Mouse (Mus musculus): ENCODE results near the gene Phlda2. TPM values are rescaled to one million over a fixed set of nuclear protein-coding genes. Genes with fewer than 3 reads are reported as not detected.

Gene Phlda2
- total and polyA plus RNA-seq, 2 experiments from 2014 or later = not detected

DNA sequence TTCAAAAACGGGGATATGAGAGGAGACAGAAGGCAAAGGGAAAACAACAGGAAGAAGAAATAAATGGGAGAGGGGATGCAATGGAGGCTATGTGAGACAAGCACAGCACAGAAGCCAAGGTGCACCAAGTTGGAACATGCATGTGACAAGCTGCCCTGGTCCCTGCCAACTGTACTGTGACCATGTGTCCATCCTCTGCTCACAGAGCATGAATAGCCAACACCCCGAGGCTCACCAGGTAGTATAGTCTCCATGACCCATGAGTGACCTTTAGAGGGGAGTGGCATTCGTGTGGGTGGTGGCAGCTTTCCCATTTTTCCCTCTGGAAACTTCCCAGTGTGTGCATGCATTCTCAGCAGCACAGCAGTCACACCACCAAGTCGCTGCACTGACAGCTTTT lies 16.4 kb upstream of the Phlda2 start:
- no peak overlapping the region for H3K4me2 ChIP-seq (ENCODE audit: low read depth, low read length)
- H3K27ac ChIP-seq (ENCODE audit: low read depth) = no peak overlapping the region
- no peak overlapping the region for H3K9ac ChIP-seq (replicated peaks; ENCODE audit: low read depth, low read length)
- no peaks in the 10 kb centered on the region for H3K9me3 ChIP-seq (replicated peaks; ENCODE audit: control insufficient read depth, low read length)
- peaks cover 100% of the 10 kb centered on the region for H3K36me3 ChIP-seq (replicated peaks; ENCODE audit: control insufficient read depth, insufficient read depth, low read length)
- ATAC-seq (ENCODE audit: insufficient read depth, low read depth) (no peak), DNase-seq (ENCODE audit: low spot score) (no peak)
- no peak overlapping the region for H3K4me3 ChIP-seq (ENCODE audit: low read depth, low read length)
- TF ChIP-seq EP300 (IDR thresholded peaks at IDR 0.05; ENCODE audit: low read depth) (no peak), CTCF (IDR thresholded peaks at IDR 0.05; ENCODE audit: low read depth) (no peak)
- H3K4me1 ChIP-seq (ENCODE audit: control insufficient read depth, insufficient read depth) = no peaks in the 10 kb centered on the region
- 38% methylated on average over 4 of the region's 4 CpGs for WGBS
- H3K27me3 ChIP-seq (ENCODE audit: control insufficient read depth, insufficient read depth, low read length) = no peaks in the 10 kb centered on the region

DNA sequence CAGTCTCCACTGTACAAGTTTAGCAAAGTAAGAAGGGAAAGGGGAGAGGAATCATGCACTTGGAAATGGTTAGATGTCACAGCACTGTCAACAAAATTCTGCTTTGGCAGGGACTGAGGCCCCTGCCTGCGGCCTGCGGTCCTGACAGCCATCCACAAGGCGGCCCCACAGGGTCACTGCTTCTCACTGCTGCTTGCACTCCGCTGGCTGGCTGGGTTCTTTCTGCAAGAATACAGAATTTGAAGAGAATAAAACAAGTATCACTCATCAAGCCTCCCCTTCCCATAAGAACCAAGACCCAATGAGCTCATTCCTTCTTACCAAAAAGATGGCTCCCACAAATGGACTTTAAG lies 11.4 kb upstream of the Phlda2 start:
- no peak for DNase-seq (ENCODE audit: low spot score)
- Histone ChIP-seq H3K27me3 (ENCODE audit: control insufficient read depth, insufficient read depth, low read length) (no peaks in the 10 kb centered on the region), H3K4me1 (ENCODE audit: control insufficient read depth, insufficient read depth) (no peaks in the 10 kb centered on the region), H3K9me3 (replicated peaks; ENCODE audit: control insufficient read depth, low read length) (no peaks in the 10 kb centered on the region), H3K27ac (ENCODE audit: low read depth) (no peak overlapping the region), H3K4me2 (ENCODE audit: low read depth, low read length) (no peak overlapping the region), H3K4me3 (ENCODE audit: low read depth, low read length) (no peak overlapping the region), H3K9ac (replicated peaks; ENCODE audit: low read depth, low read length) (no peak overlapping the region), H3K36me3 (replicated peaks; ENCODE audit: control insufficient read depth, insufficient read depth, low read length) (peaks cover 65% of the 10 kb centered on the region)
- TF ChIP-seq CTCF (IDR thresholded peaks at IDR 0.05; ENCODE audit: low read depth) (no peak), EP300 (IDR thresholded peaks at IDR 0.05; ENCODE audit: low read depth) (no peak)
- WGBS = 92% methylated on average over 4 of the region's 4 CpGs
- ATAC-seq (ENCODE audit: insufficient read depth, low read depth) = no peak

DNA sequence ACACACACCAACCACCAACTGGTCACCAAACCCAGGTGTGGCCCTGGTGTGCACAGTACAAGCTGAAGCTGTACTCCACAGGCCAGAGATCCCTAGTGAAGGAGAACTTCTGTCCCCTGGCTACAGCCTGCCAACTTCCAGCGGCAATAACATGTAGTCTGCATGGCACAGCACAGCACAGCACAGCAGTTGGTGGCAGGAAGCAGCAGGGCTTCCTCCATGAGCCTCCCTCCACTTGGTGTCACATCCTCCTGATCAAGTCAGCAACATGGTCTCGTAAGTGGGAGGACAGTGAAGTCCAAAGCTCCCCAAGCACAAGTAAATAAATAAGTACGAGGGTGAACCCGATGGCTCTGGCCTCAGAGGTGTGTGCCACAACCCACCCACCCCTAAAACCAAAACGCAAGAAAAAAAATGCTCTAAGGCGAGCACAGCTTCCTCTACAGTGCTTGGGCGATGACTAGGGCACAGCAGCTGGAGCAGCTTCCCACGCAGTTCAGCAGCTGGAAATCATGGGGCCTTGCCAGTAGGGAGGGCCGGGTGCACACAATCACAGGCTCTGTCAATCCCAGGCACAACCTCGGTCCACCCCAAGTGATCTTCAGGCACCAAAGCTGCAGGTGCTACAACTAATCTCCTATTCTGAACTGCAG lies 10.9 kb upstream of the Phlda2 start:
- ATAC-seq (ENCODE audit: insufficient read depth, low read depth) (no peak), DNase-seq (ENCODE audit: low spot score) (no peak)
- Histone ChIP-seq H3K4me2 (ENCODE audit: low read depth, low read length) (no peak overlapping the region), H3K27me3 (ENCODE audit: control insufficient read depth, insufficient read depth, low read length) (no peaks in the 10 kb centered on the region), H3K9ac (replicated peaks; ENCODE audit: low read depth, low read length) (no peak overlapping the region), H3K4me3 (ENCODE audit: low read depth, low read length) (no peak overlapping the region), H3K4me1 (ENCODE audit: control insufficient read depth, insufficient read depth) (no peaks in the 10 kb centered on the region), H3K36me3 (replicated peaks; ENCODE audit: control insufficient read depth, insufficient read depth, low read length) (peaks cover 60% of the 10 kb centered on the region), H3K9me3 (replicated peaks; ENCODE audit: control insufficient read depth, low read length) (no peaks in the 10 kb centered on the region), H3K27ac (ENCODE audit: low read depth) (no peak overlapping the region)
- TF ChIP-seq EP300 (IDR thresholded peaks at IDR 0.05; ENCODE audit: low read depth) (no peak), CTCF (IDR thresholded peaks at IDR 0.05; ENCODE audit: low read depth) (no peak)
- WGBS = 87% methylated on average over 10 of the region's 10 CpGs

DNA sequence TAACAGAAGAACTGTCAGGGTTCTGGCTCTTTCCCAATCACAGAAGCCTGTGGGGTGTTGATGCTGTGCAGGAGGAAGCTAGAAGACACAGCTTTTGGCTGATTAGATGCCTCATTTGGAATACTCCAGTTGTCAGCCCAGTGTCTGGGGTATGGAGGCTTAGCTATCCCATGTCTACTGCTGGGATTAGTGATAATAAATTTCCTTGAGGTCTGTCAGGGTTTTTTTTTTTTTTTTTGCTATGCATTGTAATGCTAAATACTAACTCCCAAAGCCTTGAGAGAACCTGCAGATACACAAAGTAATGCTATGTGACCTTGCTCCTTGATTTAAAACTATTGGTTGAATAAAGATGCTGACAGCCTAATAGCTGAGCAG lies 8.4 kb upstream of the Phlda2 start:
- ATAC-seq (ENCODE audit: insufficient read depth, low read depth) (no peak), DNase-seq (ENCODE audit: low spot score) (no peak)
- Histone ChIP-seq H3K4me2 (ENCODE audit: low read depth, low read length) (no peak overlapping the region), H3K4me1 (ENCODE audit: control insufficient read depth, insufficient read depth) (no peaks in the 10 kb centered on the region), H3K9me3 (replicated peaks; ENCODE audit: control insufficient read depth, low read length) (no peaks in the 10 kb centered on the region), H3K27me3 (ENCODE audit: control insufficient read depth, insufficient read depth, low read length) (no peaks in the 10 kb centered on the region), H3K27ac (ENCODE audit: low read depth) (no peak overlapping the region), H3K4me3 (ENCODE audit: low read depth, low read length) (no peak overlapping the region), H3K9ac (replicated peaks; ENCODE audit: low read depth, low read length) (no peak overlapping the region), H3K36me3 (replicated peaks; ENCODE audit: control insufficient read depth, insufficient read depth, low read length) (peaks cover 35% of the 10 kb centered on the region)
- TF ChIP-seq CTCF (IDR thresholded peaks at IDR 0.05; ENCODE audit: low read depth) (no peak), EP300 (IDR thresholded peaks at IDR 0.05; ENCODE audit: low read depth) (no peak)

DNA sequence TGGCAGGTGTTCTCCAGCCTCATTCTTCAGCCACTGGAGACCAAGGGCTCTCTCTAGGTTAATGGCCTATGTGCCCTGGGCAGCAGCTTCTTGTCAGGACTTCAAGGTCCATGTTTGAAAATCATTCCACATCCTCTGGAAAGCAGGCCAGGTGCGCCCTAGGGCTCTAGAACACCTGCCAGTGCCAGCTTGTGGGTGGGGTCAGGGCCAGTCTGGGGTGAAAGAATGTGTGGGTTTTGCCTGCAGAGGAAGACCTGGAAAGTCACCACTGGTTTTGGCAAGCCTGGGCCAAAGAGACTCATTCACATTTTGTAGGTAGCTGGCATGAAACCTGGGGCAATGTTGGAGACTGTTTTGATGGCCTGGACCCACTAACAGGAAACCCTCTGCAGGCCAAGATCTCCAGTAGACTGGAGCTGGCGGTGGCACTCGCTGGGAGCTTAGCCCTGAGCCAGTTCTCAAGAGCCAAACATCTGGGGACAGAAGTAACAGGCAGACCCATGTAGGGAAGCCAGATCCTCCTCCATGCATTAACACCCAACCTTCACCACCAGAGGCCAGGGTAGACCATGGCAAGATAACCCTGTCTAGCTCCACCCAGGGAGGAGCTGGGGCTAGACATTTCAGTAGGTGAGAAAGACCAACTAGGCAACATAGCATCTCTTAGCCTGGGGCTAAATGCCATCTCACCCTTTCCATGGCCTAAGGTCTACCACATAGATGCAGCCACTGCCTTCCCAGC lies 7.8 kb upstream of the Phlda2 start:
- ATAC-seq (ENCODE audit: insufficient read depth, low read depth) (no peak), DNase-seq (ENCODE audit: low spot score) (no peak)
- 94% methylated on average over 3 of the region's 3 CpGs for WGBS

More for the DNA sequence above, 7.8 kb upstream of the Phlda2 start:
- TF ChIP-seq CTCF (IDR thresholded peaks at IDR 0.05; ENCODE audit: low read depth) = no peak
- no peak for TF ChIP-seq EP300 (IDR thresholded peaks at IDR 0.05; ENCODE audit: low read depth)
- Histone ChIP-seq H3K9me3 (replicated peaks; ENCODE audit: control insufficient read depth, low read length) (no peaks in the 10 kb centered on the region), H3K4me2 (ENCODE audit: low read depth, low read length) (no peak overlapping the region), H3K4me3 (ENCODE audit: low read depth, low read length) (no peak overlapping the region), H3K9ac (replicated peaks; ENCODE audit: low read depth, low read length) (no peak overlapping the region), H3K36me3 (replicated peaks; ENCODE audit: control insufficient read depth, insufficient read depth, low read length) (peaks cover 29% of the 10 kb centered on the region), H3K4me1 (ENCODE audit: control insufficient read depth, insufficient read depth) (no peaks in the 10 kb centered on the region), H3K27me3 (ENCODE audit: control insufficient read depth, insufficient read depth, low read length) (no peaks in the 10 kb centered on the region), H3K27ac (ENCODE audit: low read depth) (no peak overlapping the region)
